Mouse (Mus musculus): ENCODE measurements around the gene Cox4i2.

DNA sequence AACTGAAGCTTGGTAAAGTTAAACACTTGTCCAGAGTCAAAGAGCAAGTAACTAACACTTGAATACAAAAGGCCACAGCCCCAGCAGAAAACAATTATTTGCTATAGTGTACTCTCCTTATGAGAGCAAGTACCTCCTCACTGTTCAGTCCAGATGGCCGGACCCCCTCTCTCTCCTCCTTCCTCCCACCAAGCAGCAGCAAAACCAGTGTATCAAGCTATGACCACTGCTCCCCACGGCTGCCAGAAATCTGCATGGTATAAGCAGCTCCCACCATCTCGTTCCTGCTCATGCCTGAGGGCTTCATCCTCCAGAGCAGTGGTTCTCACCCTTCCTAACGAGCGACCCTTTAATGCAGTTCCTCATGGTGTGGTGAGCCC is 51.1 kb downstream of the Cox4i2 start:
- no peak for TF ChIP-seq CTCF (IDR thresholded peaks at IDR 0.05; ENCODE audit: control insufficient read depth, insufficient read depth, insufficient replicate concordance, low read depth, low read length)
- no peak for TF ChIP-seq POLR2A (IDR thresholded peaks at IDR 0.05; ENCODE audit: control insufficient read depth, low read depth, low read length)
